Mouse (Mus musculus): Measurements from ENCODE around the gene Gon4l.
"Not testable (repeated sequence)": the region's sequence is repeated elsewhere in the genome, so short reads cannot be mapped to it uniquely, and the experiment has no call there.

The Gon4l gene

GRCm38 (mm10) chr3:88834951-88835491 is at the start of gene Gon4l:
TSS of gene Gon4l (plus strand) at chr3:88835231.
- peak; percentile 26 to 27 for DNase-seq (ENCODE audit: low spot score in 2 of 2)

DNA sequence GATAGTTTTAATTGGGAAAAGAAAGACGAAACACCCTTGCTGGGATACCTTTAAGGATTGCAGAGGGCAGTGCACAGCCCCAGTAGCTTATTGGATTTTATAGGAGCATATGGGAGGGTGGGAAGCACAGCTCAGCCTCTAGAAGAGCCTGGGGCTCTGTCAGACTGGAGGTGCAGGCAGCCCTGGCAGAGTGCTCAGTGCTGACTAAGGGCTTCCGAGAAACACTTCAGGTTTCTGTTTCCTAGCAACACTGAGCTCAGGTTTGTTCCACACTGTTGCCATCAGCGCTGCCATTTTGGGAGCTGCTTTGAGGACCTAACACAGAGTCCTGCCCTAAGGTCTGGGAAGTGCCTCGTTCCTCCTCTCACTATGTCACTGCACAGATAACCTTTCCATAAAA is 48.7 kb upstream of the Gon4l start:
- DNase-seq (ENCODE audit: low spot score in 2 of 2) = not testable (repeated sequence)

GRCm38 (mm10) chr3:88786805-88787204 is 48.2 kb upstream of the Gon4l start:
- DNase-seq (ENCODE audit: low spot score in 2 of 2) = not testable (repeated sequence)

GRCm38 (mm10) chr3:88788033-88788432 is 47.0 kb upstream of the Gon4l start:
- not testable (repeated sequence) for DNase-seq (ENCODE audit: low spot score in 2 of 2)

DNA sequence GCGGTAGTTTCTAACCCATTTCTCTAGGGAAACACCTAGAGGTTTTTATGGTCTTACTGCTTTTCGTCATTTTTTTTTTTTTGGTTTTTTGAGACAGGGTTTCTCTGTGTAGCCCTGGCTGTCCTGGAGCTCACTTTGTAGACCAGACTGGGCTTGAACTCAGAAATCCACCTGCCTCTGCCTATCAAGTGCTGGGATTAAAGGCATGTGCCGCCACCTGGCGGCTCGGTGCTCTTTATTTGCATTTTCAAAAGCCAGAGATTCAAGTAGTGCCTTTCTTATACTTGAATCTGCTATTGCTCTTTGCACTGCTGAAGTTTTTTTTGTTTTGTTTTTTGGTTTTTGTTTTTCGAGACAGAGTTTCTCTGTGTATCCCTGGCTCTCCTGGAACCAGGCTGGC is 37.5 kb upstream of the Gon4l start:
- DNase-seq (ENCODE audit: low spot score in 2 of 2) = not testable (repeated sequence)

DNA sequence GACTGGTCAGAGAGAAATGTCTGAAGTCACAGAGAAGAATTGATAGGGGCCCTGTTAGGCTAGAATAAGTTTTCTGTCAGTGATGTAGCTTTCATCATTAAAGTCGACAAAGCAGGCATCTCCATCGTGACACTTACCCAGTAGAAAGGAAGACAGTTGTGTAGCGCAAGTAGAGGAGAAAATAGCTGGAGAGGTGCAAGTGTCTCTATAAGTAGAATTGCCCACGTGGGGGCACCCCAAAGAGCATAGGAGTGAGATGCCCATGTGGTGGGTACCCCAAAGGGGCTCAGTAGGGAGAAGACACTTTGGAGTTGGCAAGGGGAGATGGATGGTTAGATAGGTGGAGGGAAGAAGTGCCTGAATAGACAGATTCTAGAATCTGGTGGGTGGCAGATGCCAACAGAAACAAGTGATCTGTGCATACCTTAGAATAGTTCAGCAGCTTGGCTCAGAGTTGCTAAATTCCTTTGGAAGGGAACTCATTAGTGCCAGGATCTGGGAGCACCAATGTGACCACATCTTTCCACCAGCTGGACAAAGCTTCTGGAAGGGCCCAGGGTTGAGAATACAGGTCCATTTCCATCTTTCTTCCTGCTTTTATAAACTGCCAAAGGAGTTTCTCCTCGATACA is 31.0 kb upstream of the Gon4l start:
- no peak for DNase-seq (ENCODE audit: low spot score in 2 of 2)

DNA sequence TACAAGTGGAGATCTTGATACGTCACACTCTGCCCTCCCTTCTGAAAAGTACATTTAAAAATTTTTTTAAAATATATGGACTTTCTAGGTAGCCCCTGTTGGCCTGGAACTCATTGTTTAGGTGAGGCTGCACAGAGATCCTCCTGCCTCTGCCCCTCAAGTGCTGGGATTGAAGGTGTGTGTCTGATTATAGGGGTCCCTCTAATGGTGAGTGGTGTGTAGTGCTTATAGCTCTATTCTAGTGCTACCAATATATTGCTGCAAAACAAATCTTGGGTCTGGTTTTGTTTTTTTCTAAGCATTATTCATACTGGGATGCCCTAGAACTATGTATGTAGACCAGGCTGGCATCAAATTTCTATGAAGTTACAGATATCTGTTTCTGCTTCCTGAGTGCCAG is 9.3 kb upstream of the Gon4l start:
- DNase-seq (ENCODE audit: low spot score in 2 of 2) = peak in 1 of 2 experiments; percentile 7

- DNase-seq (ENCODE audit: low spot score in 2 of 2) = no peak
These were observed 7.8 kb upstream of the Gon4l start for GRCm38 (mm10) chr3:88827231-88827630.

DNA sequence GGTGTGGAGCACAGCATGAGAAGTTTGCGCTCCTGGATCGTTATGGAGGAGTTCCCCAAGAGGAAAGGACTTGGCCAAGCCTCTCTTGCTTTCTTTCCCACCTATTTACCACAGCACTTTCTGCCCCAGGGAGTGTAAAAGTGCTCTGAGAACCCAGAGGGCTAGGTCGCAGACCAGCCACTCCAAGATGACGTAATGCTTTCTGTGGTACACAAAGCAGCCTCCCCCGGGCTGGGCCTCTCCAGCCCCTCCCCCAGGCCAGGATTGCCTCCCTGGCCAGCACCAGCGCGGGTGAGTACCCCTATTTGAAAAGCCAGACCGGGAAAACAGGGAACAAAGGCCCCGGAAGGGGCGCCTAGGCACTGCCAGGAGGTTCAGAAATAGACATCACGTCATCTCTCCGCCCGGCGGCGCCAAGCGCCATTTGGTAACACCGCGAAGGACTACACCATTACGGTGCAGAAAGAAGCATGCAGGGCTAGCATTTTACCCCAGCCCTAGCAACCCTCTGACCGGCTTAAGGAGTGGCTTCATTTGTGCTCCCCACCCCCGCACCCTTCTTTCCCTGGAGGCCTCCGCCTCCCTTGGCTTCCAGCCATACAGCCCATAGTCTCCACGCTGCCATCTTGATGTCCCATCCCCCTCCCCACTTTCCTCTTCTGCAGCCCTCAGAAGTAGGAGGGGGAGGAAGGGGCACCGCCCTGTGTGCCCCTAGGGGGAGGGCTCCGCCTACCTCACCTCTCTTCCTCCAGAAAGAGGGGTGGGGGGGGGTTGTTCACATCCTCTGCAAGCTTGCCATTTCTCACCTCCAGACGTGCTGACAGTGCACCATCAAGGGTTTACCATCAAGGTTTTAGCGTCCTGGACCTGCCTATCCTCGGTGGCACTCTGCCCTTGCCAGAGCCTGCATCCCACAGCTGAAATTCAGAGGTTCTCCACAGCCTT is 3.6 kb upstream of the Gon4l start:
- peak; percentile 49 to 57 for DNase-seq (ENCODE audit: low spot score in 2 of 2)

DNA sequence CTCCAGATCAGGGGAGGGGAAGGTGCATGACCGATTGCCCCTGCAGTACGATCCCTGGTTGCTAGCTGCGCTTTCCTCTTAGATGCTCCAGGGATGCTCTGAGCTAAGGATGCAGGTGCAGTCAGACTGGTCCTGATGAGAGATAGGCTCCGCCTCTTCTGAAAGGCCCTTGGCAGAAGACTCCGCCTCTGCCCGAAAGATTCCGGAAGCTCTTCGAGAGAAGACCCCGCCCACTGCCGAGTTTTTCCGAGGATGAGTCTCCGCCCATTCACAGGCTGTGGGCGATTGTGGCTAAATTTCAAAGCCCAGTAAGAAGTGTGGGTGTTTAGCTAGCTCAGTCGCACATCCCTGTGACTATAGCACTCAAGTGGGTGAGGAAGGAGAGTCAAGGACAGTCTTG is 2.6 kb upstream of the Gon4l start:
- DNase-seq (ENCODE audit: low spot score in 2 of 2) = peak; percentile 66 to 74

DNA sequence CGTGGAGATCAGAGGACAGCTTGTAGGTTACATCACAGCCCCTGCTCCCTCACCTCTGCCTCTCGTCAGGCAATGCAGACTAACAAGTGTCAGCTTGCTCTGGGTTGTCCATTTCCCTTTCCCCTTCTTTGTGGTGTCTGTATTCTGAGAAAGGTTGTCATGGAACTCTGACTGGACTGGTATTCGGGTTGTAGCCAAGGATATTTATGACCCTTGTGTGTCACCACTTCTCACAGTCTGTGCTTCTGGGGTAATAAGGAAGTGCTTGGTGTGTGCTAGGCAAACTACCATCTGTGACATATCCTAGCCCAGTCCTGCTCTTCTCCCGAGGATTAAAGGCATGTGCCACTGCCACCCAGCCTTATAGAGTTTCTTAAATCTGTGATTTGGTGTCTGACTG is 14.1 kb downstream of the Gon4l start:
- DNase-seq (ENCODE audit: low spot score in 2 of 2) = no peak

GRCm38 (mm10) chr3:88855837-88856236 is 20.8 kb downstream of the Gon4l start:
- no peak for DNase-seq (ENCODE audit: low spot score in 2 of 2)

- no peak for DNase-seq (ENCODE audit: low spot score in 2 of 2)
These were observed 27.1 kb downstream of the Gon4l start for GRCm38 (mm10) chr3:88862129-88862528.

- DNase-seq (ENCODE audit: low spot score in 2 of 2) = not testable (repeated sequence)
These were observed 31.7 kb downstream of the Gon4l start for GRCm38 (mm10) chr3:88866735-88867134.

GRCm38 (mm10) chr3:88867177-88867576 is 32.1 kb downstream of the Gon4l start:
- not testable (repeated sequence) for DNase-seq (ENCODE audit: low spot score in 2 of 2)

- not testable (repeated sequence) for DNase-seq (ENCODE audit: low spot score in 2 of 2)
These were observed 33.4 kb downstream of the Gon4l start for GRCm38 (mm10) chr3:88868449-88868848.

DNA sequence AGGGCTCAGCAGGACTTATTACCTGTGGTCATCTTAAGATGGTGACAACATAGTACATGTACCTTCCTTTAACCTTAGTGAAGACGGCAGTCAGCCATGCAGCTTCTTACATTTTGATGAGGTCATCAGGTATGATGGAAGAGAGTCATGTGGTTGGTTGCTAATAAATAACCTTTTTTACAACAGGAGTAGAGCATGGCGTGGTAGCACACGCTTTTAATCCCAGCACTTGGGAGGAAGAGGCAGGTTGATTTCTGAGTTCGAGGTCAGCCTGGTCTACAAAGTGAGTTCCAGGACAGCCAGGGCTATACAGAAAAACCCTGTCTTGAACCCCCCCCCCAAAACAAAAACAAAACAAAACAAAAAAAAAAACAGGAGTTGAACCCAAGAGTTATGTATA is 47.5 kb downstream of the Gon4l start:
- not testable (repeated sequence) for DNase-seq (ENCODE audit: low spot score in 2 of 2)

DNA sequence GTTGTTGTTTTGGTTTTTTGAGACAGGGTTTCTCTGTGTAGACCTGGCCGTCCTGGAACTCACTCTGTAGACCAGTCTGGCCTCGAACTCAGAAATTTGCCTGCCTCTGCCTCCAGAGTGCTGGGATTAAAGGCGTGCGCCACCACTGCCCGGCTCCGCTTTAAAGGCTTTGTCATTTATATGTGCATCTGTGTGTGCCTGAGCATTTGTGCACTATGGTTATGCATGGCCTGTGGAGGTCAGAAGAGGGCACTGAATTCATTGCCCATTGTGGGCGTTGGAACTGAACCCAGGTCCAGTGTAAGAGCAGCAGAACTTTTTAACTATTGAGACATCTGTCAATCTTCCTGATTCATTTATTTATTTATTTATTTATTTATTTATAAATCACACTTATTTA is 58.0 kb downstream of the Gon4l start:
- DNase-seq (ENCODE audit: low spot score in 2 of 2) = not testable (repeated sequence)

GRCm38 (mm10) chr3:88904803-88905202 is 69.8 kb downstream of the Gon4l start:
- no peak for DNase-seq (ENCODE audit: low spot score in 2 of 2)

DNA sequence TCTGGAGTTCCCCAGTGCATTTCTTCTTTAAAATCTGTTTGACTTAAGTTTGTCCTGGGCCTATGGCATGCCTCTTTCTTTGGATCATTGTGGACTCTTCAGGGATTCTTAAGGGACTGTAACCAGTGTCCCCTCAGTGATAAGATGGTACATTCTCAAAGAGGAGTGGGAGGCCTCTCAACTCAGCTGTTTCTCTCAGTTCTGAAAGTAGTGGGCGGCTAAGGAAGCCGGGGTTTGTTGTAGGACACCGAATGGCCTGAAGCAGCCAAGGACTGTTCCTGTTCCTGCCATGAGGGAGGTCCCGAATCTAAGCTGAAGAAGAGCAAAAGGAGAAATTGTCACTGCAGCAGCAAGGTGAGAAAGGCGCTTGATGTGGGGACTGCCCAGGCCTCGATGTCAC is 70.2 kb downstream of the Gon4l start:
- DNase-seq (ENCODE audit: low spot score in 2 of 2) = no peak

GRCm38 (mm10) chr3:88905741-88906140 is 70.7 kb downstream of the Gon4l start:
- DNase-seq (ENCODE audit: low spot score in 2 of 2) = no peak

DNA sequence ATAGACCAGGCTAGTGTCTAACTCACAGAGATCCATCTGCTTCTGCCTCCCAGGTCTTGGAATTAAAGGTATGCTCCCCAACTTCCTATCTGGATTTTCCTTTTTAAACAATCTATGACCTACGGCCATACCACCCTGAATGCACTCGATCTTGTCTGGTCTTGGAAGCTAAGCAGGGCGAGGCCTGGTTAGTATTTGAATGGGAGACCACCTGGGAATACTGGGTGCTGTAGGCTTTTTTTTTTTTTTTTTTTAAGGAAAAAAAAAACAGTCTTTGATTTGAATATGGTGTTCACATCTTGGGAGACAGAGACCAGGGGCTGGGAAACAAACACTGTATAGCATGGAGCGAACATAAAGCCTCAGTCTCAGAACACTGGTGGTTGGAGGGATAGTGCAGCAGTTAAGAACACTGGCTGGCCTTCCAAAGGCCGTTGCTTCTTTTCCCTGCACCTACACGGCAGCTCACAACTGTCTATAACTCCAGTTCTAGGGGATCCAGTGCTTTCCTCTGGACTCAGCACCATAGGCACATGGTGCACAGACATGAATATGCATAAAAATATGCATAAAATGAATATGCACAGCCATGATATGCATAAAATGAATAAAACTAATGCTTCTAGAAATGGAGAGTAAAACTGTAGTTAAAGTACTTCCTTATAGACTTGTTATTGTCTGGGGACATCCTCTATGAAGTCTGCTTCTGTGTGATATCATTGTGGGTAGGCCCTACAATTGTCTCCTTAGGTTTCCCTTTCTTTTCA is 71.5 kb downstream of the Gon4l start:
- no peak for DNase-seq (ENCODE audit: low spot score in 2 of 2)

Data from natural killer cell, adult 2 months (primary cell).